Comparison of ENCODE assay signal across 12 mouse cellular contexts in genomic region chr9:60545361-60546096, GRCm38 (mm10). TPM values are rescaled to one million over a fixed set of nuclear protein-coding genes. Genes with fewer than 3 reads are reported as not detected.
DNase-seq lines count a peak whose midpoint lies in the region; ATAC-seq and TF ChIP-seq lines count a peak whose summit lies in the region.
"Had no signal": no experiment of that assay in that cellular context is flagged by ENCODE, and none has a peak within 500 bp of the region (broad histone marks: within the 10 kb centered on the region; RNA-seq: fewer than 3 reads in every experiment).

No protein-coding gene starts in this region.

- no peak for TF ChIP-seq POLR2A in heart, adult 2 months (IDR thresholded peaks at IDR 0.05; ENCODE audit: insufficient read depth, low read depth, low read length)

- TF ChIP-seq CTCF in heart, adult 2 months (IDR thresholded peaks at IDR 0.05): no peak

- no peak for TF ChIP-seq EP300 in heart, adult 2 months (IDR thresholded peaks at IDR 0.05; ENCODE audit: insufficient read depth, low read depth, low read length)

- H3K4me2 ChIP-seq in liver, embryonic 16.5 days (ENCODE audit: low read depth, low read length): peak overlapping the region; percentile 21; the same call in 1 of the 2 replicates
- H3K4me2 ChIP-seq: embryonic facial prominence, embryonic 15.5 days had no signal

- peaks cover 4% of the 10 kb centered on the region; the same call in 1 of the 2 replicates for H3K36me3 ChIP-seq in heart, adult 2 months (ENCODE audit: control insufficient read depth, insufficient read depth, low read length)
- H3K36me3 ChIP-seq in liver, embryonic 16.5 days (ENCODE audit: control insufficient read depth, insufficient read depth): no peaks in the 10 kb centered on the region
- H3K36me3 ChIP-seq: embryonic facial prominence, embryonic 15.5 days had no signal

- H3K9me3 ChIP-seq in liver, embryonic 16.5 days (replicated peaks; ENCODE audit: control insufficient read depth, low read length): no peaks in the 10 kb centered on the region
- H3K9me3 ChIP-seq: embryonic facial prominence, embryonic 15.5 days had no signal

- peaks cover 3% of the 10 kb centered on the region; the same call in 1 of the 2 replicates for H3K4me1 ChIP-seq in heart, adult 2 months (ENCODE audit: control insufficient read depth, insufficient read depth, low read length)
- H3K4me1 ChIP-seq in liver, embryonic 16.5 days (ENCODE audit: control insufficient read depth, low read depth, low read length): peaks cover 11% of the 10 kb centered on the region

- ATAC-seq in erythroid progenitor cell, adult 5-6 weeks (replicated peaks; ENCODE audit: low FRiP score, poor library complexity, severe bottlenecking): 0 out of 2 replicates have a peak, but pooled peaks have one; percentile 3
- ATAC-seq in liver, embryonic 16.5 days (ENCODE audit: low read depth): peak; percentile 59
- ATAC-seq in megakaryocyte-erythroid progenitor cell, adult 5-6 weeks (replicated peaks; ENCODE audit: low FRiP score, low TSS enrichment, poor library complexity, severe bottlenecking): peak; percentile 94

- H3K27me3 ChIP-seq in heart, adult 2 months (ENCODE audit: control insufficient read depth, insufficient read depth, low read length): no peaks in the 10 kb centered on the region
- no peaks in the 10 kb centered on the region for H3K27me3 ChIP-seq in liver, embryonic 16.5 days (ENCODE audit: control insufficient read depth, insufficient read depth, low read depth, low read length)
- H3K27me3 ChIP-seq: embryonic facial prominence, embryonic 15.5 days had no signal

- H3K79me2 ChIP-seq in heart, adult 2 months (replicated peaks; ENCODE audit: control insufficient read depth, insufficient read depth, low read length): no peaks in the 10 kb centered on the region; the same call in 1 of the 2 replicates

- DNase-seq in heart, adult 11 months: peak; percentile 81
- DNase-seq in heart, adult 2 months: no peak
- DNase-seq in gastrocnemius, adult 8-10 months (ENCODE audit: low spot score in 2 of 2): no peak
- no peak for DNase-seq in cerebellum, adult 11-12 months
- no peak for DNase-seq in frontal cortex, adult 2 months (ENCODE audit: extremely low spot score in 1 of 2, low spot score in 1 of 2)
- DNase-seq: cerebellum, postnatal 36 days; kidney, adult 11 months had no signal

- no peak overlapping the region for H3K9ac ChIP-seq in heart, adult 2 months (ENCODE audit: low read depth, low read length)
- H3K9ac ChIP-seq in liver, embryonic 16.5 days (ENCODE audit: low read depth, low read length): no peak overlapping the region
- H3K9ac ChIP-seq: embryonic facial prominence, embryonic 15.5 days had no signal

- H3K4me3 ChIP-seq in heart, adult 2 months: no peak overlapping the region
- H3K4me3 ChIP-seq in liver, embryonic 16.5 days (ENCODE audit: low read depth, low read length): no peak overlapping the region
- H3K4me3 ChIP-seq: embryonic facial prominence, embryonic 15.5 days; myocyte had no signal

- intact Hi-C loops in heart, adult 2 months (cut with DNase I): no loop called here

- 47% methylated on average over 13 of the region's 13 CpGs for WGBS in heart, adult 2 months
- WGBS in liver, embryonic 16.5 days (ENCODE audit: insufficient replicate concordance): 29% methylated on average over 13 of the region's 13 CpGs

- H3K27ac ChIP-seq in heart, adult 2 months: no peak overlapping the region
- no peak overlapping the region for H3K27ac ChIP-seq in liver, embryonic 16.5 days (ENCODE audit: low read length)
- H3K27ac ChIP-seq: embryonic facial prominence, embryonic 15.5 days had no signal

RNA-seq across cellular contexts. Expression of gene Thsd4, which starts 23.7 kb away (rescaled TPM):
- total RNA-seq in heart, adult 2 months (2021): 1 to 10 TPM; 4.3 to 5.2 TPM
- 3.5 and 5.8 TPM in 2 replicates for polyA plus RNA-seq in heart, adult 2 months (2012; rRNA removed)
- total RNA-seq in erythroid progenitor cell, adult 5-6 weeks (2015; ENCODE audit: low replicate concordance): not detected in 2 replicates
- total RNA-seq in erythroid progenitor cell, adult 5-6 weeks (2017; ENCODE audit: low replicate concordance): not detected in 2 replicates
- 0.81 and 1.1 TPM in 2 replicates for polyA plus RNA-seq in liver, embryonic 16.5 days (2015; fragmentation: Nextera tagmentation; extraction: Ambion mirVana)
- total RNA-seq in megakaryocyte-erythroid progenitor cell, adult 5-6 weeks (2014; fragmentation: Nextera tagmentation): 1.1 and 1.3 TPM in 2 replicates
- 0.80 TPM in 1 of 2 replicates, not detected in the other for total RNA-seq in megakaryocyte-erythroid progenitor cell, adult 5-6 weeks (2017)
- under 1 TPM; 0.46 to 0.79 (median 0.50) TPM for total RNA-seq in gastrocnemius, adult 8-10 months (2022)
- 4.7 TPM in 2 replicates for polyA plus RNA-seq in frontal cortex, adult 2 months (2012; rRNA removed)

Comparison
In these comparisons a context has a peak if more than half of its experiments do, and no peak if none do; other contexts are left out.
1. ATAC-seq: peak in every context shown above with its lines; median percentile 94 in megakaryocyte-erythroid progenitor cell, adult 5-6 weeks; 59 in liver, embryonic 16.5 days; 3 in erythroid progenitor cell, adult 5-6 weeks.